Mouse (Mus musculus): ENCODE data around the gene Ugt1a9. TPM values are rescaled to one million over a fixed set of nuclear protein-coding genes. Genes with fewer than 3 reads are reported as not detected.

The Ugt1a9 gene
- polyA plus RNA-seq, 1 experiment: not detected

DNA sequence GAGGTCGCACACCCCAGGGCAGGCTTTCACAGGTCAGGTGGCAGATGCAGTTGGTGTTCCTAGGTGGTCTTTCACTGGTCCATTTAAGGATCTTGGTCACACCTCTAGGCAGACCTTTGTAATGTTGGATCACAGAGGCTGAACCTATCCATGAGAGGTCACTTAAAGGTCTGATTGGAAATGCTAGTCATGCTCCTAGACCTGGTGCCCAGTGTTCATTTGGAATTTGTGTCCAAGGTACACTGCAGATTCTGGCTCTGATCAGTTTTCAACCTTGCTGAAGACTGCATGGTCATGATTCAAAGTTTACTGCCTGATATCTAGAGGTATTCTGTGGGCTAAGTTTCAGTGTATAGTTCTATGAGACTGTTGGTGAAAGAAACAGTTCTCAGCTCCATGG, 109.1 kb downstream of the Ugt1a9 start:
- no peaks in the 10 kb centered on the region for H3K4me1 ChIP-seq (ENCODE audit: control insufficient read depth, insufficient read depth, low read length)
- H3K9ac ChIP-seq (ENCODE audit: low read depth, poor library complexity, severe bottlenecking): no peak overlapping the region
- TF ChIP-seq CTCF (IDR thresholded peaks at IDR 0.05; ENCODE audit: low read depth, low read length) (no peak), POLR2A (IDR thresholded peaks at IDR 0.05; ENCODE audit: insufficient read depth, low read length) (no peak), EP300 (IDR thresholded peaks at IDR 0.05; ENCODE audit: insufficient read depth, low read depth, low read length) (no peak)
- no peak overlapping the region for H3K27ac ChIP-seq (ENCODE audit: insufficient read depth, low read length)
- peaks cover 5% of the 10 kb centered on the region; the same call in 1 of the 2 replicates for H3K9me3 ChIP-seq (replicated peaks; ENCODE audit: control insufficient read depth, insufficient read depth, low read length, poor library complexity, severe bottlenecking)
- H3K36me3 ChIP-seq (ENCODE audit: control insufficient read depth, insufficient read depth, low read length, poor library complexity, severe bottlenecking): no peaks in the 10 kb centered on the region
- H3K4me3 ChIP-seq (ENCODE audit: low read depth, low read length): no peak overlapping the region
- no peaks in the 10 kb centered on the region for H3K27me3 ChIP-seq (ENCODE audit: control insufficient read depth, insufficient read depth, low read length, poor library complexity, severe bottlenecking)

DNA sequence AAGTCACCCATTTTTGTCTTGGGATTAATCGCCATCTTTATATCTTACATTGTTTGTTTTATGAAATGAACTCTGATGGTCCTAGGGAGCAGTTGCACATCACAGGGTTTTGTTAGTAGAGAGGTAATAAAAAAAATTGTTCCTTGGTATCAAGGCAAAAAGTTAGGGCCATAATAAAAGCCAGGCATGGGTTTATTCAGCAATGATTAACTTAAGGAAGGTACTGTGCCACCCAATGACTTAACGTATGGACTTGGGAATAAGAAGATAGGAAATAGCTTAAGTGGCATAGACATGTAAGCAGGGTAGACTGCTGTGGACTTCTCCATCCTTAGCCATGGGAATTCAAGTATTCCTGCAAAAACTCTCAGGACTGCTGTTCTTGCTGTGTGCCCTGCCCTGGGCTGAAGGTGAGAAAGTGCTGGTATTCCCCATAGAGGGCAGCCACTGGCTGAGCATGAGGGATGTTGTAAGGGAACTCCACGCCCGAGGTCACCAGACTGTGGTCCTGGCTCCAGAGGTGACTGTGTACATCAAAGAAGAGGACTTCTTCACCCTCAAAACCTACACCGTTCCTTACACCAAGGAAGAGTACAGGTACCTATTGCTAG, 115.8 kb downstream of the Ugt1a9 start:
- Histone ChIP-seq H3K9ac (ENCODE audit: low read depth, poor library complexity, severe bottlenecking) (no peak overlapping the region), H3K27me3 (ENCODE audit: control insufficient read depth, insufficient read depth, low read length, poor library complexity, severe bottlenecking) (no peaks in the 10 kb centered on the region), H3K27ac (ENCODE audit: insufficient read depth, low read length) (no peak overlapping the region), H3K9me3 (replicated peaks; ENCODE audit: control insufficient read depth, insufficient read depth, low read length, poor library complexity, severe bottlenecking) (no peaks in the 10 kb centered on the region), H3K36me3 (ENCODE audit: control insufficient read depth, insufficient read depth, low read length, poor library complexity, severe bottlenecking) (no peaks in the 10 kb centered on the region), H3K4me1 (ENCODE audit: control insufficient read depth, insufficient read depth, low read length) (no peaks in the 10 kb centered on the region), H3K4me3 (ENCODE audit: low read depth, low read length) (no peak overlapping the region)
- no peak for TF ChIP-seq POLR2A (IDR thresholded peaks at IDR 0.05; ENCODE audit: insufficient read depth, low read length)
- no peak for TF ChIP-seq CTCF (IDR thresholded peaks at IDR 0.05; ENCODE audit: low read depth, low read length)
- no peak for TF ChIP-seq EP300 (IDR thresholded peaks at IDR 0.05; ENCODE audit: insufficient read depth, low read depth, low read length)

DNA sequence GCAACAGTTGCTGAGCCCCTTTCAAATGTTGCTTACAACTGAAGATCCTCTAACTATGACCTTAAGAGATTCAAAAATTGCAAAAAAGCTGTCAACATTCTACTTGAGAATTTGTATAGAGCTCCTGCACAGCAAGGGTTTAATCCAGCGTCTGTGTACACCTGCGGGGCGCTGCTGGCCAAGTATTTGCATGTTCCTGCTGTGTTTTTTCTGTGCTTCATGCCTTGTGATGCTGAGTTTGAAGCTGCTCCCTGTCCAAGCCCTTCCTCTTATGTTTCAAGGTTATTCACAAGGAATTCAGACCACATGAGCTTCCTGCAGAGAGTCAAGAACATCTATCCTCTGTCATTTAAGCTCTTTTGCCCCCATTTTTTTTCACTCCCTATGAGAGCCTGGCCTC, 121.5 kb downstream of the Ugt1a9 start:
- TF ChIP-seq EP300 (IDR thresholded peaks at IDR 0.05; ENCODE audit: insufficient read depth, low read depth, low read length): no peak
- TF ChIP-seq POLR2A (IDR thresholded peaks at IDR 0.05; ENCODE audit: insufficient read depth, low read length): no peak
- no peak for TF ChIP-seq CTCF (IDR thresholded peaks at IDR 0.05; ENCODE audit: low read depth, low read length)
- H3K27ac ChIP-seq (ENCODE audit: insufficient read depth, low read length): no peak overlapping the region
- no peak overlapping the region for H3K4me3 ChIP-seq (ENCODE audit: low read depth, low read length)
- no peaks in the 10 kb centered on the region for H3K4me1 ChIP-seq (ENCODE audit: control insufficient read depth, insufficient read depth, low read length)
- H3K9me3 ChIP-seq (replicated peaks; ENCODE audit: control insufficient read depth, insufficient read depth, low read length, poor library complexity, severe bottlenecking): no peaks in the 10 kb centered on the region
- no peak overlapping the region for H3K9ac ChIP-seq (ENCODE audit: low read depth, poor library complexity, severe bottlenecking)
- no peaks in the 10 kb centered on the region for H3K36me3 ChIP-seq (ENCODE audit: control insufficient read depth, insufficient read depth, low read length, poor library complexity, severe bottlenecking)
- H3K27me3 ChIP-seq (ENCODE audit: control insufficient read depth, insufficient read depth, low read length, poor library complexity, severe bottlenecking): no peaks in the 10 kb centered on the region

DNA sequence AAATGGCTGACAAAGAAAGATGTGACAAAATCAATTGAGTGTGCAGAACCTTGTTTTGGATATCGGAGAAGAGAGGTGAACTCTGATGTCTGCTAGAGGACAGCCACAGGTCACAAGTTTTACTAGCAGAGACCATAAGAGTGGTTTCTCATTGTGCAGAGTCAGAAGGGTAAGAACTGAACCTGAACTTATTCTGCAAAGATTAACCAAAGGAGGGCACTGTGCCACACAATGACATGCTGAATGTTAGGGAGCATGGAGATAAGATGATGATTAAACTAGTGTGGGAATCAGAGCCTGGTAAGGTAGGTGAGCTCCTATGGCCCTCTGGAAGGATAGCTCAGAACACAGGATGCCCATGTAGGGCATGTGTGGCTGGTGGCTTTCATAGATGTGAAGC, 125.1 kb downstream of the Ugt1a9 start:
- Histone ChIP-seq H3K4me3 (ENCODE audit: low read depth, low read length) (no peak overlapping the region), H3K9me3 (replicated peaks; ENCODE audit: control insufficient read depth, insufficient read depth, low read length, poor library complexity, severe bottlenecking) (no peaks in the 10 kb centered on the region), H3K27me3 (ENCODE audit: control insufficient read depth, insufficient read depth, low read length, poor library complexity, severe bottlenecking) (no peaks in the 10 kb centered on the region), H3K27ac (ENCODE audit: insufficient read depth, low read length) (no peak overlapping the region), H3K36me3 (ENCODE audit: control insufficient read depth, insufficient read depth, low read length, poor library complexity, severe bottlenecking) (no peaks in the 10 kb centered on the region), H3K9ac (ENCODE audit: low read depth, poor library complexity, severe bottlenecking) (no peak overlapping the region), H3K4me1 (ENCODE audit: control insufficient read depth, insufficient read depth, low read length) (no peaks in the 10 kb centered on the region)
- TF ChIP-seq CTCF (IDR thresholded peaks at IDR 0.05; ENCODE audit: low read depth, low read length): no peak
- TF ChIP-seq POLR2A (IDR thresholded peaks at IDR 0.05; ENCODE audit: insufficient read depth, low read length): no peak
- TF ChIP-seq EP300 (IDR thresholded peaks at IDR 0.05; ENCODE audit: insufficient read depth, low read depth, low read length): no peak

DNA sequence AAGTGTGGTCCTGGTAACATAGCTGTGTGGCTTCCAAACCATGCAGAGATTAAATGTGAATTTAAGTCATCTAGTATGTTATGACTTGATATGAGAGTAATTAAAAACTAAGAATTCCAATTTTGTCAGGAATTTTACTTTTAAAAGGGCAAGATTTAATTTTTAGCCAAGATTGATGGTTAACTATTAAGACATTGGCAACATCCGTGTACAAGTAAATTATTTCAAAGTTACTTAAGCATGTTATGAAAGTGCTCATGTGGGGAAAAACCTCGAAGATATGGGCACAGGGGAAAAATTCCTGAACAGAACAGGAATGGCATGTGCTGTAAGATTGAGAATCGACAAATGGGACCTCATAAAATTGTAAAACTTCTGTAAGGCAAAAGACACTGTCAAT, 126.8 kb downstream of the Ugt1a9 start:
- TF ChIP-seq EP300 (IDR thresholded peaks at IDR 0.05; ENCODE audit: insufficient read depth, low read depth, low read length) (no peak), POLR2A (IDR thresholded peaks at IDR 0.05; ENCODE audit: insufficient read depth, low read length) (no peak), CTCF (IDR thresholded peaks at IDR 0.05; ENCODE audit: low read depth, low read length) (no peak)
- Histone ChIP-seq H3K27me3 (ENCODE audit: control insufficient read depth, insufficient read depth, low read length, poor library complexity, severe bottlenecking) (no peaks in the 10 kb centered on the region), H3K4me3 (ENCODE audit: low read depth, low read length) (no peak overlapping the region), H3K9me3 (replicated peaks; ENCODE audit: control insufficient read depth, insufficient read depth, low read length, poor library complexity, severe bottlenecking) (no peaks in the 10 kb centered on the region), H3K36me3 (ENCODE audit: control insufficient read depth, insufficient read depth, low read length, poor library complexity, severe bottlenecking) (no peaks in the 10 kb centered on the region), H3K27ac (ENCODE audit: insufficient read depth, low read length) (no peak overlapping the region), H3K4me1 (ENCODE audit: control insufficient read depth, insufficient read depth, low read length) (no peaks in the 10 kb centered on the region), H3K9ac (ENCODE audit: low read depth, poor library complexity, severe bottlenecking) (no peak overlapping the region)

DNA sequence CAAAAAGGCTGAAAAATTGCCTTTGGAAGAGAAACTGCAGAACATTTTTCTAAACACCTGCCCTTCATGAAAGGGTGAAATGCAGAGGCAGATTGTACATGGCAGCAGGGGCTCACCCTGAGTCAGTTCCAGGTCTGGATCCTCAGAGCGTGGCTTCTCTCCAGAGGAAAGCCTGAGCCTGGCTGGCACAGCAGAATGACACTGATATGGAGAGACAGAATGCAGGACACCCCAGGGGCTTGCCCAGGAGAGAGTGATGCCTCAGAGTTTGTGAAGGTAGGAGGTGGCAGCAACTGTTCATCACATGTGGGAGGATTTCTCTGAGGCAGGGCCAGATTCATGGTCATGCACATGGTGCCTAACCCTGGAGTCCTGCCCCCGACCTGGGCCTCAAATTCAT, 129.4 kb downstream of the Ugt1a9 start:
- Histone ChIP-seq H3K9me3 (replicated peaks; ENCODE audit: control insufficient read depth, insufficient read depth, low read length, poor library complexity, severe bottlenecking) (0 out of 2 replicates have a peak, but pooled peaks cover 5% of the 10 kb centered on the region), H3K27ac (ENCODE audit: insufficient read depth, low read length) (no peak overlapping the region), H3K9ac (ENCODE audit: low read depth, poor library complexity, severe bottlenecking) (no peak overlapping the region), H3K36me3 (ENCODE audit: control insufficient read depth, insufficient read depth, low read length, poor library complexity, severe bottlenecking) (no peaks in the 10 kb centered on the region), H3K4me3 (ENCODE audit: low read depth, low read length) (no peak overlapping the region), H3K27me3 (ENCODE audit: control insufficient read depth, insufficient read depth, low read length, poor library complexity, severe bottlenecking) (peaks cover 6% of the 10 kb centered on the region), H3K4me1 (ENCODE audit: control insufficient read depth, insufficient read depth, low read length) (no peaks in the 10 kb centered on the region)
- TF ChIP-seq POLR2A (IDR thresholded peaks at IDR 0.05; ENCODE audit: insufficient read depth, low read length): no peak
- TF ChIP-seq EP300 (IDR thresholded peaks at IDR 0.05; ENCODE audit: insufficient read depth, low read depth, low read length): no peak
- TF ChIP-seq CTCF (IDR thresholded peaks at IDR 0.05; ENCODE audit: low read depth, low read length): no peak

Data from ES-Bruce4 (cell line).